Comparison of ENCODE assay signal across 17 mouse cellular contexts in genomic region chr14:27324689-27325088, GRCm38 (mm10).
A peak's percentile ranks its signal among the peaks of the same experiment; 100 is the strongest.
DNase-seq lines count a peak whose midpoint lies in the region; ATAC-seq lines count a peak whose summit lies in the region.
"Had no signal": no experiment of that assay in that cellular context is flagged by ENCODE, and none has a peak within 500 bp of the region (broad histone marks: within the 10 kb centered on the region; RNA-seq: fewer than 3 reads in every experiment).

No protein-coding gene starts in this region.

- no peak overlapping the region for H3K4me2 ChIP-seq in embryonic facial prominence, embryonic 14.5 days (ENCODE audit: low read depth, low read length)
- H3K4me2 ChIP-seq: embryonic facial prominence, embryonic 12.5 days; hindbrain, embryonic 14.5 days; intestine, embryonic 15.5 days; lung, embryonic 15.5 days; midbrain, embryonic 11.5 days; neural tube, embryonic 13.5 days had no signal

- no peaks in the 10 kb centered on the region for H3K9me3 ChIP-seq in embryonic facial prominence, embryonic 14.5 days (ENCODE audit: control insufficient read depth, low read length)
- no peaks in the 10 kb centered on the region for H3K9me3 ChIP-seq in embryonic facial prominence, embryonic 10.5 days
- H3K9me3 ChIP-seq: embryonic facial prominence, embryonic 12.5 days; intestine, embryonic 15.5 days; lung, embryonic 15.5 days; neural tube, embryonic 13.5 days had no signal

- no peaks in the 10 kb centered on the region for H3K36me3 ChIP-seq in embryonic facial prominence, embryonic 14.5 days (ENCODE audit: control insufficient read depth, insufficient read depth, low read length)
- no peaks in the 10 kb centered on the region for H3K36me3 ChIP-seq in embryonic facial prominence, embryonic 10.5 days (replicated peaks)
- H3K36me3 ChIP-seq: embryonic facial prominence, embryonic 12.5 days; intestine, embryonic 15.5 days; lung, embryonic 15.5 days; neural tube, embryonic 13.5 days had no signal

- H3K4me3 ChIP-seq in embryonic facial prominence, embryonic 14.5 days (ENCODE audit: low read depth, low read length) = no peak overlapping the region
- H3K4me3 ChIP-seq in embryonic facial prominence, embryonic 10.5 days = no peak overlapping the region
- H3K4me3 ChIP-seq: embryonic facial prominence, embryonic 12.5 days; intestine, embryonic 15.5 days; lung, embryonic 15.5 days; neural tube, embryonic 13.5 days had no signal

- no peaks in the 10 kb centered on the region for H3K4me1 ChIP-seq in embryonic facial prominence, embryonic 14.5 days (ENCODE audit: control insufficient read depth, insufficient read depth, low read length)
- no peaks in the 10 kb centered on the region for H3K4me1 ChIP-seq in embryonic facial prominence, embryonic 10.5 days
- H3K4me1 ChIP-seq: embryonic facial prominence, embryonic 12.5 days; intestine, embryonic 15.5 days; lung, embryonic 15.5 days; neural tube, embryonic 13.5 days had no signal

- DNase-seq in embryonic facial prominence, embryonic 14.5 days (ENCODE audit: low spot score) = peak; percentile 58
- DNase-seq in embryonic facial prominence, embryonic 10.5 days (ENCODE audit: low spot score) = no peak
- DNase-seq in kidney, adult 8-10 months = peak; percentile 45 to 66
- no peak for DNase-seq in kidney, postnatal 10 days
- peak; percentile 39 for DNase-seq in brain, adult 2 months (ENCODE audit: low read depth, low spot score)
- DNase-seq in lung, postnatal 10 days = peak; percentile 72
- DNase-seq in urinary bladder, adult 2 months (ENCODE audit: low spot score) = no peak
- DNase-seq: liver; right cerebral cortex, postnatal 14 days had no signal

- no peak overlapping the region for H3K9ac ChIP-seq in embryonic facial prominence, embryonic 14.5 days (ENCODE audit: low read depth, low read length)
- H3K9ac ChIP-seq: embryonic facial prominence, embryonic 12.5 days; hindbrain, embryonic 14.5 days; intestine, embryonic 15.5 days; lung, embryonic 15.5 days; neural tube, embryonic 13.5 days had no signal

- no peak for ATAC-seq in embryonic facial prominence, embryonic 14.5 days (ENCODE audit: low read depth)
- ATAC-seq: forebrain, embryonic 16.5 days; intestine, embryonic 15.5 days had no signal

- 75% methylated on average over 7 of the region's 7 CpGs for WGBS in embryonic facial prominence, embryonic 14.5 days
- 86% methylated on average over 7 of the region's 7 CpGs for WGBS in embryonic facial prominence, embryonic 10.5 days

- no peak overlapping the region for H3K27ac ChIP-seq in embryonic facial prominence, embryonic 14.5 days (replicated peaks; ENCODE audit: low read depth, low read length)
- no peak overlapping the region for H3K27ac ChIP-seq in embryonic facial prominence, embryonic 10.5 days (replicated peaks)
- H3K27ac ChIP-seq: embryonic facial prominence, embryonic 12.5 days; hindbrain, embryonic 14.5 days; intestine, embryonic 15.5 days; lung, embryonic 15.5 days; neural tube, embryonic 13.5 days had no signal

- H3K27me3 ChIP-seq in embryonic facial prominence, embryonic 14.5 days (replicated peaks; ENCODE audit: control insufficient read depth, insufficient read depth, low read length) = no peaks in the 10 kb centered on the region
- H3K27me3 ChIP-seq in embryonic facial prominence, embryonic 10.5 days (replicated peaks; ENCODE audit: low read depth, poor library complexity, severe bottlenecking) = no peaks in the 10 kb centered on the region
- H3K27me3 ChIP-seq: CH12.LX; embryonic facial prominence, embryonic 12.5 days; intestine, embryonic 15.5 days; lung, embryonic 15.5 days; neural tube, embryonic 13.5 days had no signal

Comparison
In these comparisons a context has a peak if more than half of its experiments do, and no peak if none do; other contexts are left out.
1. DNase-seq: peak in embryonic facial prominence, embryonic 14.5 days (single experiment), kidney, adult 8-10 months (2 of 2), brain, adult 2 months (single experiment) and lung, postnatal 10 days (single experiment); none in embryonic facial prominence, embryonic 10.5 days (single experiment), kidney, postnatal 10 days (single experiment) and urinary bladder, adult 2 months (single experiment).